Mouse (Mus musculus): ENCODE measurements around the gene Patj. TPM values are rescaled to one million over a fixed set of nuclear protein-coding genes. Genes with fewer than 3 reads are reported as not detected.
"Not testable (repeated sequence)": the region's sequence is repeated elsewhere in the genome, so short reads cannot be mapped to it uniquely, and the experiment has no call there.

Patj gene
- polyA plus RNA-seq, 1 experiment from 2014 or later, result 13.3 TPM

GRCm38 (mm10) chr4:98620986-98621784, 225.6 kb downstream of the Patj start:
- no peak for DNase-seq (ENCODE audit: low spot score)
- H3K27me3 ChIP-seq (ENCODE audit: insufficient read depth, poor library complexity, severe bottlenecking), result no peaks in the 10 kb centered on the region
- no peaks in the 10 kb centered on the region for H3K36me3 ChIP-seq
- H3K4me3 ChIP-seq, result no peak overlapping the region
- H3K4me1 ChIP-seq, result peaks cover 10% of the 10 kb centered on the region
- 82% methylated on average over 9 of the region's 9 CpGs for WGBS
- no peak overlapping the region for H3K27ac ChIP-seq
- no peaks in the 10 kb centered on the region for H3K9me3 ChIP-seq

GRCm38 (mm10) chr4:98622180-98622579, 226.6 kb downstream of the Patj start:
- 57% methylated on average over 1 of the region's 1 CpGs for WGBS
- DNase-seq (ENCODE audit: low spot score), result no peak
- H3K9me3 ChIP-seq, result no peaks in the 10 kb centered on the region
- peaks cover 10% of the 10 kb centered on the region for H3K4me1 ChIP-seq
- no peak overlapping the region for H3K27ac ChIP-seq
- no peaks in the 10 kb centered on the region for H3K36me3 ChIP-seq
- H3K4me3 ChIP-seq, result no peak overlapping the region
- no peaks in the 10 kb centered on the region for H3K27me3 ChIP-seq (ENCODE audit: insufficient read depth, poor library complexity, severe bottlenecking)

GRCm38 (mm10) chr4:98622996-98623673, 227.6 kb downstream of the Patj start:
- no peak overlapping the region for H3K4me3 ChIP-seq
- peaks cover 10% of the 10 kb centered on the region for H3K4me1 ChIP-seq
- DNase-seq (ENCODE audit: low spot score), result no peak
- WGBS, result 37% methylated on average over 3 of the region's 3 CpGs
- no peaks in the 10 kb centered on the region for H3K27me3 ChIP-seq (ENCODE audit: insufficient read depth, poor library complexity, severe bottlenecking)
- H3K27ac ChIP-seq, result peak overlapping the region; percentile 56
- no peaks in the 10 kb centered on the region for H3K36me3 ChIP-seq
- no peaks in the 10 kb centered on the region for H3K9me3 ChIP-seq

- 85% methylated on average over 6 of the region's 6 CpGs for WGBS
- DNase-seq (ENCODE audit: low spot score), result no peak
- peak overlapping the region; percentile 22; the same call in 1 of the 2 replicates for H3K27ac ChIP-seq
- no peaks in the 10 kb centered on the region for H3K27me3 ChIP-seq (ENCODE audit: insufficient read depth, poor library complexity, severe bottlenecking)
- no peak overlapping the region for H3K4me3 ChIP-seq
- peaks cover 18% of the 10 kb centered on the region for H3K4me1 ChIP-seq
- H3K9me3 ChIP-seq, result no peaks in the 10 kb centered on the region
- no peaks in the 10 kb centered on the region for H3K36me3 ChIP-seq
These were observed 232.7 kb downstream of the Patj start for GRCm38 (mm10) chr4:98628286-98628685.

GRCm38 (mm10) chr4:98629217-98629616, 233.6 kb downstream of the Patj start:
- peaks cover 13% of the 10 kb centered on the region for H3K4me1 ChIP-seq
- not testable (repeated sequence) for H3K36me3 ChIP-seq; H3K4me3 ChIP-seq; H3K9me3 ChIP-seq; H3K27ac ChIP-seq; DNase-seq (ENCODE audit: low spot score); H3K27me3 ChIP-seq (ENCODE audit: insufficient read depth, poor library complexity, severe bottlenecking)

GRCm38 (mm10) chr4:98635140-98635837, 239.7 kb downstream of the Patj start:
- peaks cover 15% of the 10 kb centered on the region for H3K4me1 ChIP-seq
- H3K9me3 ChIP-seq, result no peaks in the 10 kb centered on the region
- H3K27me3 ChIP-seq (ENCODE audit: insufficient read depth, poor library complexity, severe bottlenecking), result no peaks in the 10 kb centered on the region
- 0 out of 2 replicates have a peak, but pooled peaks cover 3% of the 10 kb centered on the region for H3K36me3 ChIP-seq
- peak; percentile 63 for DNase-seq (ENCODE audit: low spot score)
- no peak overlapping the region for H3K27ac ChIP-seq
- H3K4me3 ChIP-seq, result no peak overlapping the region
- 92% methylated on average over 18 of the region's 18 CpGs for WGBS

- peak; percentile 65 for DNase-seq (ENCODE audit: low spot score)
- Histone ChIP-seq H3K4me1 (peaks cover 6% of the 10 kb centered on the region; the same call in 1 of the 2 replicates), H3K36me3 (0 out of 2 replicates have a peak, but pooled peaks cover 3% of the 10 kb centered on the region), H3K27me3 (ENCODE audit: insufficient read depth, poor library complexity, severe bottlenecking) (no peaks in the 10 kb centered on the region), H3K4me3 (no peak overlapping the region), H3K27ac (no peak overlapping the region), H3K9me3 (no peaks in the 10 kb centered on the region)
- 86% methylated on average over 8 of the region's 8 CpGs for WGBS
These were observed 243.1 kb downstream of the Patj start for GRCm38 (mm10) chr4:98638731-98639130.

GRCm38 (mm10) chr4:98653650-98654049, 258.1 kb downstream of the Patj start:
- Histone ChIP-seq H3K4me1 (peaks cover 15% of the 10 kb centered on the region), H3K36me3 (no peaks in the 10 kb centered on the region), H3K9me3 (no peaks in the 10 kb centered on the region), H3K27ac (no peak overlapping the region), H3K4me3 (no peak overlapping the region), H3K27me3 (ENCODE audit: insufficient read depth, poor library complexity, severe bottlenecking) (no peaks in the 10 kb centered on the region)
- peak; percentile 66 for DNase-seq (ENCODE audit: low spot score)
- WGBS, result 41% methylated on average over 7 of the region's 7 CpGs

GRCm38 (mm10) chr4:98654419-98654821, 258.8 kb downstream of the Patj start:
- WGBS, result 37% methylated on average over 2 of the region's 2 CpGs
- Histone ChIP-seq H3K36me3 (no peaks in the 10 kb centered on the region), H3K4me3 (no peak overlapping the region), H3K27me3 (ENCODE audit: insufficient read depth, poor library complexity, severe bottlenecking) (no peaks in the 10 kb centered on the region), H3K9me3 (no peaks in the 10 kb centered on the region), H3K27ac (no peak overlapping the region), H3K4me1 (peaks cover 15% of the 10 kb centered on the region)
- DNase-seq (ENCODE audit: low spot score), result no peak

- 86% methylated on average over 1 of the region's 1 CpGs for WGBS
These were observed 261.2 kb downstream of the Patj start for GRCm38 (mm10) chr4:98656759-98657158.

GRCm38 (mm10) chr4:98659032-98659431, 263.4 kb downstream of the Patj start:
- no peak overlapping the region for H3K4me3 ChIP-seq
- DNase-seq (ENCODE audit: low spot score), result no peak
- no peak overlapping the region for H3K27ac ChIP-seq
- WGBS, result 83% methylated on average over 2 of the region's 2 CpGs
- peaks cover 11% of the 10 kb centered on the region for H3K36me3 ChIP-seq
- peaks cover 7% of the 10 kb centered on the region; the same call in 1 of the 2 replicates for H3K4me1 ChIP-seq
- H3K9me3 ChIP-seq, result 0 out of 2 replicates have a peak, but pooled peaks cover 7% of the 10 kb centered on the region
- H3K27me3 ChIP-seq (ENCODE audit: insufficient read depth, poor library complexity, severe bottlenecking), result no peaks in the 10 kb centered on the region

More at GRCm38 (mm10) chr4:98656759-98657158, 261.2 kb downstream of the Patj start:
- Histone ChIP-seq H3K27me3 (ENCODE audit: insufficient read depth, poor library complexity, severe bottlenecking) (no peaks in the 10 kb centered on the region), H3K9me3 (no peaks in the 10 kb centered on the region), H3K4me1 (peaks cover 15% of the 10 kb centered on the region), H3K36me3 (no peaks in the 10 kb centered on the region), H3K27ac (no peak overlapping the region), H3K4me3 (no peak overlapping the region)
- DNase-seq (ENCODE audit: low spot score), result no peak

- no peaks in the 10 kb centered on the region for H3K4me1 ChIP-seq
- H3K27me3 ChIP-seq (ENCODE audit: insufficient read depth, poor library complexity, severe bottlenecking), result no peaks in the 10 kb centered on the region
- 81% methylated on average over 2 of the region's 2 CpGs for WGBS
- no peak overlapping the region for H3K4me3 ChIP-seq
- H3K36me3 ChIP-seq, result peaks cover 11% of the 10 kb centered on the region
- no peak overlapping the region for H3K27ac ChIP-seq
- peak; percentile 73 for DNase-seq (ENCODE audit: low spot score)
- 0 out of 2 replicates have a peak, but pooled peaks cover 9% of the 10 kb centered on the region for H3K9me3 ChIP-seq
These were observed 264.9 kb downstream of the Patj start for GRCm38 (mm10) chr4:98660534-98660933.

- Histone ChIP-seq H3K27ac (no peak overlapping the region), H3K27me3 (ENCODE audit: insufficient read depth, poor library complexity, severe bottlenecking) (no peaks in the 10 kb centered on the region), H3K4me3 (no peak overlapping the region), H3K9me3 (0 out of 2 replicates have a peak, but pooled peaks cover 9% of the 10 kb centered on the region), H3K36me3 (peaks cover 11% of the 10 kb centered on the region), H3K4me1 (peaks cover 13% of the 10 kb centered on the region)
- WGBS, result 93% methylated on average over 7 of the region's 7 CpGs
- DNase-seq (ENCODE audit: low spot score), result peak; percentile 60
These were observed 270.3 kb downstream of the Patj start for GRCm38 (mm10) chr4:98665884-98666283.

Measured in heart, embryonic 10.5 days (tissue).